Mouse (Mus musculus) midbrain, postnatal 0 days (tissue): ENCODE data around the gene Vti1b. TPM values are rescaled to one million over a fixed set of nuclear protein-coding genes. Genes with fewer than 3 reads are reported as not detected.

Experiments
- ATAC-seq: fragments of 200-750 bp; cut with Nextera tagmentation; 2 replicates; pipeline ENCODE4 v1.8.0; 2017; ENCODE audit warnings: moderate number of reproducible peaks, mild to moderate bottlenecking, moderate TSS enrichment, moderate library complexity; ENCODE audit not compliant: low FRiP score
- DNase-seq: peaks from one replicate; pipeline ENCODE4 v3.0.0-alpha.2; 2015; ENCODE audit warnings: low spot score
- H3K27ac ChIP-seq: fragments of 300-500 bp; sonication (generic); 2 replicates; pipeline ENCODE4 v1.5.1; 2014; ENCODE audit warnings: low read depth, mild to moderate bottlenecking, low read length, mixed read lengths
- H3K27me3 ChIP-seq: fragments of 300-500 bp; sonication (generic); 2 replicates; pipeline ENCODE4 v1.6.1; 2014; ENCODE audit warnings: low read length, control low read depth, mixed read lengths; ENCODE audit not compliant: insufficient read depth
- H3K36me3 ChIP-seq: fragments of 300-500 bp; sonication (generic); 2 replicates; pipeline ENCODE4 v1.6.1; 2014; ENCODE audit warnings: low read length, control low read depth, mixed read lengths; ENCODE audit not compliant: insufficient read depth
- H3K4me1 ChIP-seq: fragments of 300-500 bp; sonication (generic); 2 replicates; pipeline ENCODE4 v1.6.1; 2014; ENCODE audit warnings: mild to moderate bottlenecking, control low read depth, antibody characterized with exemption, low read length, mixed read lengths; ENCODE audit not compliant: insufficient read depth
- H3K4me2 ChIP-seq: fragments of 300-500 bp; sonication (generic); 2 replicates; pipeline ENCODE4 v1.6.1; 2014; ENCODE audit warnings: low read depth, mild to moderate bottlenecking, low read length, mixed read lengths; ENCODE audit not compliant: poor library complexity, severe bottlenecking
- H3K4me3 ChIP-seq: fragments of 300-500 bp; sonication (generic); 2 replicates; pipeline ENCODE4 v1.5.1; 2014; ENCODE audit warnings: low read depth, mild to moderate bottlenecking, low read length, moderate library complexity
- H3K9ac ChIP-seq: fragments of 300-500 bp; sonication (generic); replicated peaks from 2 replicates; pipeline ENCODE4 v1.6.1; 2014; ENCODE audit warnings: mild to moderate bottlenecking, low read length, moderate library complexity, mixed read lengths; ENCODE audit not compliant: poor library complexity, severe bottlenecking
- H3K9me3 ChIP-seq: fragments of 300-500 bp; sonication (generic); 2 replicates; pipeline ENCODE4 v1.6.1; 2016; ENCODE audit warnings: low read length, control low read depth
- CTCF ChIP-seq: IDR thresholded peaks from 2 replicates; pipeline ENCODE4 v1.5.1; 2016; ENCODE audit warnings: antibody characterized with exemption, mild to moderate bottlenecking
- WGBS: fragments of 180-500 bp; shearing (Covaris S2); extraction: QIAGEN DNeasy Blood & Tissue Kit; methylation state at CpG from one replicate; pipeline ENCODE4 v1.1.7; 2014; 5-methylcytosine and 5-hydroxymethylcytosine counted together
- polyA plus RNA-seq: library from polyadenylated mRNA; unstranded; fragments of >200 nt; fragmentation: Nextera tagmentation; extraction: Ambion mirVana; gene quantifications from 2 replicates; pipeline ENCODE4 v1.2.1, GENCODE M21; 2015
- total RNA-seq: library from RNA; depleted of rRNA; stranded (reverse); fragments of >200 nt; gene quantifications from 2 replicates; pipeline ENCODE4 v1.2.3, GENCODE M21; 2014

The Vti1b gene
- total and polyA plus RNA-seq, 2 experiments from 2014 or later: 83.0 to 230 TPM

DNA sequence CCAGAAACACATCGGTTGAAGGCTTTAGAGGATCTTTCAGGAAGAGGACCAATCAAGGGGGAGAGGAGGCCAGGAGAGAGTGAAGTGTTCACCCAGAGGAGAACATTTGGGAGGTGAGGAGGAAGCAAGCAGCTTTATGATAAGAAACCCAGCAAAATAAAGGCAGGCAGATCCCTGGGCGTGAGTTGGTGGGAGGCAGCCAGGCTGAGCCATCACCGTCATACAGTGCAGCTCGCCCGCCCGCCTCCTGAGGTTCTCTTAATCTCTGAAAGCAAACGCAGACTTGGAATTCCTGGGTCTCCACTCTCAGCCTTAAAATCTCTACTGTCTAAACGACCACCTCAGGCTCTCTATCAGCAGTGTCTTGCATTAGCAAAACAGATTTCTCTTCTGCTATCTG lies 37.8 kb downstream of the Vti1b start:
- Histone ChIP-seq H3K4me1 (no peaks in the 10 kb centered on the region), H3K9me3 (no peaks in the 10 kb centered on the region), H3K36me3 (no peaks in the 10 kb centered on the region), H3K9ac (no peak overlapping the region), H3K27me3 (no peaks in the 10 kb centered on the region), H3K4me2 (no peak overlapping the region), H3K27ac (no peak overlapping the region), H3K4me3 (no peak overlapping the region)
- TF ChIP-seq CTCF: no peak
- 42% methylated on average over 8 of the region's 8 CpGs for WGBS
- ATAC-seq (no peak), DNase-seq (no peak)

DNA sequence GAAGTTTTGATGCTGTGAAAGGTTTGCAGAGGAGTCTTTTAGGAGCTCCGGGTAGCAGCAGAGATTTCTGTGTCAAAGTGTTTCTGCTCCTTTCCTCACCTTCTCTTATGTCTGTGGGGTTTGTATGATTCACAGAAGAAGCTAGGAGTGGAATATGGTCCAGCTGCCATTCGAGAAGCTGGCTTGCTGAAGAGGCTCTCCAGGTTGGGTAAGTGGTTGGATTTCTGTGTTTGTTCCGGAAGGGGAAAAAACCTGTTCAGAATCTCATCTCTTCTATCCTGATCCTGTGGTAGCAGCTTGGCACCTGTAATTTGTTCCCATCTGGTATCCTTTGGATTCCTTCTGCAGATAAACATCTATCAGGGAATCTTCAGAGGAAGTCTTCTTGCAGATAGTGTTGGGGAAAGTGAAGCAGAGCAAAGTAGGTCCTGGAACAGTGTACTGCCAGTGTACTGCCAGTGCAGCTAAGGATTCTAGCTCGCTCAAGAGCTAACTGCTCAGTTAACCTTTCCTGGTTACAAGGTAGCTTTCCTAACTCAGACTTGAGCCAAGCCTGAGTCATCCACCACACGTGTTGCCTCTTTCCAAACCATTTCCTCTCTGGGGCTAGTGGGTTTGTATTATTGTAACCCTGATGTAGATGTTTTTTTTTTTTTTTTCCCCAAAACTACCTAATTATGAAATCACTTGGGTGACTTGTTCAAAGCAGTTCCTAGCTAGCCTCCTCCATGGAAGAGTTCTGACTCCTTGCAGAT lies 40.6 kb downstream of the Vti1b start:
- H3K4me1 ChIP-seq: no peaks in the 10 kb centered on the region
- no peak for TF ChIP-seq CTCF
- peak overlapping the region; percentile 54 for H3K4me3 ChIP-seq
- H3K27me3 ChIP-seq: no peaks in the 10 kb centered on the region
- DNase-seq (no peak), ATAC-seq (no peak)
- 24% methylated on average over 5 of the region's 5 CpGs for WGBS
- H3K36me3 ChIP-seq: no peaks in the 10 kb centered on the region
- no peaks in the 10 kb centered on the region for H3K9me3 ChIP-seq
- peak overlapping the region; percentile 63; the same call in 1 of the 2 replicates for H3K9ac ChIP-seq
- H3K27ac ChIP-seq: peak overlapping the region; percentile 18; the same call in 1 of the 2 replicates
- peak overlapping the region; percentile 83 for H3K4me2 ChIP-seq

DNA sequence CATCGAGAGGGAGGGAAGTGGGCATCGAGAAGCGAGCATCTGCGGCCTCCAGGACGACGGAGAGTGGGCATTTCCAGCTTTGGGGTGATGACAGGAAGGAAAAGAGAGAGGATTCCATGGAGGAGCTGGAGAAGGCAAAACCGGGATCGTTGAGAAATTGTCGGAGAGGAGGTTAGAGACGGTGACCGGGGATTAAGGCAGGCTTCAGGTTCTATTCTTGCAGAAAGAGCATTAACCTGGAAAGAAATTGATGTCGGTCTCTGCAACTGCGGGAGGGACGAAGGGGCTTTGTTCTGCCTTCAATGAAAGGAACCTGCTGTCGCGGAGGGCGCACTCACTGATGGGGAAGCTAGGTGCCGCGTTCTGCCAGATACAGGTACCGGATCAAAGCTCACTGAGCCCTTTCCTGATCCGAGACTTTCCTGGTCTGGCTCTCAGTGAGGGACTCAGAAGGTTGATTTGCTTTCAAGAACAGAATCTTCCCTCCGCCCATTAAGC lies 41.2 kb downstream of the Vti1b start:
- Histone ChIP-seq H3K27ac (peak overlapping the region; percentile 26), H3K4me2 (peak overlapping the region; percentile 83), H3K4me3 (peak overlapping the region; percentile 54), H3K27me3 (no peaks in the 10 kb centered on the region), H3K9ac (peak overlapping the region; percentile 63), H3K9me3 (no peaks in the 10 kb centered on the region), H3K36me3 (no peaks in the 10 kb centered on the region), H3K4me1 (no peaks in the 10 kb centered on the region)
- TF ChIP-seq CTCF: peak; percentile 17; the same call in 1 of the 2 replicates
- DNase-seq (peak; percentile 14), ATAC-seq (peak; percentile 47; the same call in 1 of the 2 replicates)
- under 1% methylated on average over 22 of the region's 22 CpGs for WGBS

DNA sequence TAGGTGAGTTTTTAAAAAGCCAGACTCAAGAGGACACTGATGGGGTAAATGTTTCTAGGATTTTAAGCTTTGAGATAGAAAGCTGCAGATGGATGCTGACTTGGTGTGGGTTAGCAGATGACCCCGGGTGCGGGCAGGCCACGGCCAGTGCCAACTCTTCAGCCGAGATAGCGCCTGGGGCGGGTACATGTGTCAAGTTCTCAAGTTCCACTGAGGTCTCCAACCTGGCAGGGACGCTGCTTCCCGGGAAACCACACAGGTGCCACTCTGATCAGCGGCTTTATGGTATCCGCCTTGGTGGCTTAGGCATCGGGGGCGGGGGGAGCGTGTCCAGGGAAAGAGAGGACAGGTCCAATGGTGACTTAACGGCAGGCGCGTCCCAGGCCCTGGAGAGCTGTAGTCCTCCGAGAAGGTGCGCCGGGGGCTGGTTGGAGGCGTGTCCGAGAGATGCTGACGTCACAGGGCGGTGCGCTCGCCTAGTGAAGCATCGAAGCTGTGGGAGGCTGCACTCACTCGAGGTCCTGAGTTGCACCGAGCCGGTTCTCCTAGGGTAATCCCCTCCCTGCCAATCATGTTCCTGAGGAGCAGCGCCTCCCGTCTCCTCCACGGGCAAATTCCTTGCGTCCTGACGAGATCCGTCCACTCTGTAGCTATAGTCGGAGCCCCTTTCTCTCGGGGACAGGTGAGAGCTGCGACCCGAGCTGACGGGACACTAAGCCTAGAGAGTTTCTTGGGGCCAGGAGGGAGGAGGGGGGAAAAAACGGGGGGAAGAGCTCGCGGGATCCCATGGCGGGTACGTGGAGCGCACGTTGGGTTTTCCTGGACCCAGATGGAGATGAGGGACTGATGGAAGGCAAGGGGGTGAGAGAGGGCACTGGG lies 41.9 kb downstream of the Vti1b start, which contains the start of gene Arg2:
TSS of gene Arg2 (plus strand) at position 479 of the 879 bp plus-strand sequence.
- Histone ChIP-seq H3K4me1 (no peaks in the 10 kb centered on the region), H3K4me3 (peak within 1 kb of the TSS; percentile 54), H3K27ac (peak within 1 kb of the TSS; percentile 26), H3K9ac (peak within 1 kb of the TSS; percentile 63), H3K4me2 (peak within 1 kb of the TSS; percentile 83), H3K27me3 (no peaks in the 10 kb centered on the region), H3K9me3 (no peaks in the 10 kb centered on the region), H3K36me3 (no peaks in the 10 kb centered on the region)
- WGBS: under 1% methylated on average over 47 of the region's 47 CpGs
- peak; percentile 88 for ATAC-seq
- DNase-seq: peak; percentile 75
- TF ChIP-seq CTCF: no peak

DNA sequence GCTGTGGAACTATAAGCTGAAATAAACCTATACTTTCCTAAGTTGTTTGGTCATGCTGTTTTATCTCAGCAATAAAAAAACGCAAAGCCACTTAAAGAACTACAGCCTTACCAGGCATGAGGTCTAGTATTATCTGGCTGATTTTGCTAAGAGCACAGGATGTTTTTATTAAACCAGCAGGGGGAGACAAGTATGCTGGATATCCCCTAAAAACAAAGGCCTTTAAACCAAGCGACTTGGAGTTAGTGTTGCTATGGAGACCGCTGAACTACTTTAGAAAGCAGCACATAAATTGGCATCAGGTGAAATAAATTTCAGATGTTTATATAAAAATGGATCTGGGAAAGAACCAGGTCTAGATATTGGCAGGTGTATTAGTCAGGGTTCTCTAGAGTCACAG lies 49.6 kb downstream of the Vti1b start:
- 32% methylated on average over 3 of the region's 3 CpGs for WGBS
- no peak overlapping the region for H3K4me2 ChIP-seq
- ATAC-seq (peak; percentile 78), DNase-seq (peak; percentile 82)
- no peak overlapping the region for H3K9ac ChIP-seq
- H3K36me3 ChIP-seq: no peaks in the 10 kb centered on the region
- H3K4me1 ChIP-seq: no peaks in the 10 kb centered on the region
- H3K4me3 ChIP-seq: no peak overlapping the region
- peak; percentile 85 for TF ChIP-seq CTCF
- no peaks in the 10 kb centered on the region for H3K27me3 ChIP-seq
- no peaks in the 10 kb centered on the region for H3K9me3 ChIP-seq
- H3K27ac ChIP-seq: no peak overlapping the region
